Mouse (Mus musculus) urinary bladder, adult 18-20 months (tissue): Measurements from ENCODE around the gene Nlrx1.

Source experiments
- DNase-seq, 2 experiments: peaks; one replicate each; pipeline ENCODE4 v3.0.0; 2022; ENCODE audit warnings: low spot score in 2 of 2, mixed read lengths in 2 of 2

The Nlrx1 gene

GRCm38 (mm10) chr9:44269077-44269476 lies 678 bp upstream of the Nlrx1 start:
- DNase-seq = no peak

- DNase-seq = peak; percentile 87
Measured at GRCm38 (mm10) chr9:44268027-44268360, 405 bp downstream of the Nlrx1 start.

GRCm38 (mm10) chr9:44267319-44268026 lies 926 bp downstream of the Nlrx1 start:
- DNase-seq = no peak

- no peak for DNase-seq
Measured at GRCm38 (mm10) chr9:44266478-44267226, 1.7 kb downstream of the Nlrx1 start.

GRCm38 (mm10) chr9:44261388-44261787 lies 7.0 kb downstream of the Nlrx1 start:
- no peak for DNase-seq

- no peak for DNase-seq
Measured at GRCm38 (mm10) chr9:44259014-44259413, 9.4 kb downstream of the Nlrx1 start.

GRCm38 (mm10) chr9:44256213-44256612 lies 12.2 kb downstream of the Nlrx1 start:
- no peak for DNase-seq

- DNase-seq = no peak
Measured at GRCm38 (mm10) chr9:44255136-44255521, 13.3 kb downstream of the Nlrx1 start.

GRCm38 (mm10) chr9:44254508-44255135 lies 13.8 kb downstream of the Nlrx1 start:
- DNase-seq = no peak

GRCm38 (mm10) chr9:44253441-44253840 lies 15.0 kb downstream of the Nlrx1 start:
- no peak for DNase-seq

GRCm38 (mm10) chr9:44251314-44251713 lies 17.1 kb downstream of the Nlrx1 start, which contains the start of gene Pdzd3:
Pdzd3 (minus strand) TSS chr9:44251471.
- DNase-seq = no peak

- DNase-seq = no peak
Measured at GRCm38 (mm10) chr9:44250445-44250844, 18.0 kb downstream of the Nlrx1 start.

- DNase-seq = peak; percentile 25 to 45
Measured at GRCm38 (mm10) chr9:44249181-44250146, 18.9 kb downstream of the Nlrx1 start.

GRCm38 (mm10) chr9:44247907-44248306 lies 20.5 kb downstream of the Nlrx1 start:
- no peak for DNase-seq

- DNase-seq = no peak
Measured at GRCm38 (mm10) chr9:44243621-44244020, 24.8 kb downstream of the Nlrx1 start.

GRCm38 (mm10) chr9:44241418-44241817 lies 27.0 kb downstream of the Nlrx1 start:
- DNase-seq = no peak

- DNase-seq = no peak
Measured at GRCm38 (mm10) chr9:44240911-44241310, 27.5 kb downstream of the Nlrx1 start.

- no peak for DNase-seq
Measured at GRCm38 (mm10) chr9:44240399-44240798, 28.0 kb downstream of the Nlrx1 start, which contains the start of gene Ccdc153. Ccdc153 (plus strand) TSS chr9:44240676.

- no peak for DNase-seq
Measured at GRCm38 (mm10) chr9:44239447-44239846, 29.0 kb downstream of the Nlrx1 start.

- no peak for DNase-seq
Measured at GRCm38 (mm10) chr9:44238501-44239190, 29.8 kb downstream of the Nlrx1 start.

- no peak for DNase-seq
Measured at GRCm38 (mm10) chr9:44237128-44237527, 31.3 kb downstream of the Nlrx1 start.
